Mouse (Mus musculus): ENCODE measurements at regions not wholly inside any gene's neighbourhood (a gene's known extent, or its start where the extent isn't known, plus 50 kb on each side); places are given as distances from the start of the nearest gene placed in this dataset.

GRCm38 (mm10) chrX:99287988-99288387 is 152.1 kb downstream of the Efnb1 start:
- 80% methylated on average over 4 of the region's 4 CpGs for WGBS
- Histone ChIP-seq H3K4me3 (replicated peaks; ENCODE audit: low read length) (no peak overlapping the region), H3K36me3 (ENCODE audit: control insufficient read depth, insufficient read depth) (no peaks in the 10 kb centered on the region), H3K9me3 (ENCODE audit: control insufficient read depth, low read length) (no peaks in the 10 kb centered on the region), H3K4me2 (ENCODE audit: low read length) (no peak overlapping the region), H3K27ac (ENCODE audit: low read length) (no peak overlapping the region), H3K9ac (replicated peaks; ENCODE audit: low read depth, low read length) (no peak overlapping the region), H3K27me3 (replicated peaks; ENCODE audit: control insufficient read depth, insufficient read depth, low read length) (peaks cover 2% of the 10 kb centered on the region; the same call in 1 of the 2 replicates), H3K4me1 (replicated peaks; ENCODE audit: control insufficient read depth, insufficient read depth, low read length) (peaks cover 4% of the 10 kb centered on the region; the same call in 1 of the 2 replicates)
- ATAC-seq: no peak

DNA sequence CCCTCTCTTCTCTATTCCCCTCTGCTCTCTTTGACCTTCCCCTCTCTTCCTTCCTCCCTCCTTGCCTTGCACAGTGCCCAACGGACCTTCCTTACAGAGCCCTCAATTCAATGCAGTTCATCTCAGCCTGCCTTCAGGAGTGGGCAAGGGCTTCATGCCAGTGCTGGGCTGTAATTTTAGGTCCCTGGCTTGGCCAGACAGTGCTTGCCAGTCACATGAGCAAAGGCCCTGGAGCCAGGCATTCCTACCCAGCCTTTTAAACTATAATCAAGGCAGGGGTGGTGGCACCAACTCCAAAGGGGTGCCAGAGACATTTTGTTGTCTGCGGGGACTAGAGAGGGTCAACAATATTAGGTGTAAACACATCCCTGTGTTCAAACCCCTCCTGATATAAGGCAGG is 150.9 kb downstream of the Efnb1 start:
- Histone ChIP-seq H3K4me3 (replicated peaks; ENCODE audit: low read length) (no peak overlapping the region), H3K27me3 (replicated peaks; ENCODE audit: control insufficient read depth, insufficient read depth, low read length) (no peaks in the 10 kb centered on the region; the same call in 1 of the 2 replicates), H3K9me3 (ENCODE audit: control insufficient read depth, low read length) (no peaks in the 10 kb centered on the region), H3K27ac (ENCODE audit: low read length) (no peak overlapping the region), H3K4me2 (ENCODE audit: low read length) (no peak overlapping the region), H3K36me3 (ENCODE audit: control insufficient read depth, insufficient read depth) (no peaks in the 10 kb centered on the region), H3K9ac (replicated peaks; ENCODE audit: low read depth, low read length) (no peak overlapping the region), H3K4me1 (replicated peaks; ENCODE audit: control insufficient read depth, insufficient read depth, low read length) (peaks cover 4% of the 10 kb centered on the region; the same call in 1 of the 2 replicates)
- ATAC-seq: no peak
- 57% methylated on average over 2 of the region's 2 CpGs for WGBS

DNA sequence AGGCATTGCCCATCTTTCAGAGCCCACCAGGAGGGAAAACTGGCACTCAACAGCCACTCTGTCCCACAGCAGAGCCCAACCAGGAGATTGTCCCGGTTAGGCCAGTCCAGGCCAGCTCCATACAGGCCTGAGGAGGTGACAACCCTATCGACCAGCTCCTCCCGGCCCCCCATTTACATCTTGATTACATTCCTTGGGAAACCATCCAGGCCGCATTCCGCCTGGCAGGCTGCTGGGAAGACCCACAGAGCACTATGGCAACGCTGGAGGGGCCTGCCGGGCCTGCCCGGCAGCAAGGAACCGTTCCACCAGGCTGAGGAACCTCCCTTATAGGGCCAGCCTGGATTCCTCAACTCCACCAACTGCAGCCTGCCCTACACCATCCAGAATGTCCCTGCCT is 149.7 kb downstream of the Efnb1 start:
- no peak overlapping the region for H3K9ac ChIP-seq (replicated peaks; ENCODE audit: low read depth, low read length)
- H3K4me3 ChIP-seq (replicated peaks; ENCODE audit: low read length): no peak overlapping the region
- H3K27ac ChIP-seq (ENCODE audit: low read length): no peak overlapping the region
- WGBS: 15% methylated on average over 9 of the region's 9 CpGs
- no peak overlapping the region for H3K4me2 ChIP-seq (ENCODE audit: low read length)
- peaks cover 4% of the 10 kb centered on the region; the same call in 1 of the 2 replicates for H3K4me1 ChIP-seq (replicated peaks; ENCODE audit: control insufficient read depth, insufficient read depth, low read length)
- no peaks in the 10 kb centered on the region for H3K36me3 ChIP-seq (ENCODE audit: control insufficient read depth, insufficient read depth)
- no peaks in the 10 kb centered on the region for H3K9me3 ChIP-seq (ENCODE audit: control insufficient read depth, low read length)
- H3K27me3 ChIP-seq (replicated peaks; ENCODE audit: control insufficient read depth, insufficient read depth, low read length): no peaks in the 10 kb centered on the region; the same call in 1 of the 2 replicates
- peak; percentile 91 for ATAC-seq

DNA sequence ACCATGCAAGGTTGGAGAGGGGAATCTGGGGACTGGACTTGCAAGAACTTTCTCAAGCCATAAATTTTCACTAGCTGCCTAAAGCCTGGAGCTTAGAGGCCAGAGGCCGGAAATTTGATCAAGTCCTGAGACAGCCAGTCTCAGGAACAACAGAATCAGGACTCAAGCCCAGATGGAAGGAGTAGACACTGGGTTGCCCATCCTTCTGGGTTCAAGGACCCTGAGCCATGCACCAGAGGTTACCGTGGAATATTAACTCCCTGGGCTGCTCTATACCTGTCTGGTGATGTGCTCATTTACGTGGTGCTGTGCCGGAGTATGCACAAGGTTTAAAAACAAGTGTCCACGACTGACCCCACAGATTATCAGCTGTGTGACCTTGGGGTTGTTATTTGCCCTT is 145.1 kb downstream of the Efnb1 start:
- no peak overlapping the region for H3K4me3 ChIP-seq (replicated peaks; ENCODE audit: low read length)
- no peak for ATAC-seq
- WGBS: 76% methylated on average over 5 of the region's 5 CpGs
- no peaks in the 10 kb centered on the region for H3K9me3 ChIP-seq (ENCODE audit: control insufficient read depth, low read length)
- no peak overlapping the region for H3K9ac ChIP-seq (replicated peaks; ENCODE audit: low read depth, low read length)
- no peaks in the 10 kb centered on the region for H3K27me3 ChIP-seq (replicated peaks; ENCODE audit: control insufficient read depth, insufficient read depth, low read length)
- H3K4me2 ChIP-seq (ENCODE audit: low read length): no peak overlapping the region
- peaks cover 4% of the 10 kb centered on the region; the same call in 1 of the 2 replicates for H3K4me1 ChIP-seq (replicated peaks; ENCODE audit: control insufficient read depth, insufficient read depth, low read length)
- H3K27ac ChIP-seq (ENCODE audit: low read length): no peak overlapping the region
- H3K36me3 ChIP-seq (ENCODE audit: control insufficient read depth, insufficient read depth): no peaks in the 10 kb centered on the region

DNA sequence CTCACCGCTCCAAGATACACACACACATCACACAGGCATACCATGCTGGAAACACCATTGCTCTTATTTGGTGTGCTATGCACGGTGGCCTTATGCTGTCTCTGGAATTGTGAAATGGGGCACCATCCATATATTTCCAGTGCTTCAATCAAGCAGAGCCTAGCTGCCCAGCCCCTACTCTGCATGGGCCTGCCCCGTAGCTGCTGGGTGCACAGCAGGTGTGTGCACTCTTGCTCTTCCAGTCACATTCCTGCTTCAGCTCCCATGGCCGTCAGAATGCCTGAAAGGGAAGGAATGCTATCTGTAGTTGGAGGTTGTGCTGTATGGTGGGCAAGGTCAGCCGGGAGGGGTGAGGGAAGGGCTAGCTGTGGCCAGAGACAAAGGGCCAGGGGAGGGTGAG is 144.6 kb downstream of the Efnb1 start:
- Histone ChIP-seq H3K9me3 (ENCODE audit: control insufficient read depth, low read length) (no peaks in the 10 kb centered on the region), H3K4me3 (replicated peaks; ENCODE audit: low read length) (no peak overlapping the region), H3K27me3 (replicated peaks; ENCODE audit: control insufficient read depth, insufficient read depth, low read length) (no peaks in the 10 kb centered on the region), H3K9ac (replicated peaks; ENCODE audit: low read depth, low read length) (no peak overlapping the region), H3K4me2 (ENCODE audit: low read length) (no peak overlapping the region), H3K27ac (ENCODE audit: low read length) (no peak overlapping the region), H3K36me3 (ENCODE audit: control insufficient read depth, insufficient read depth) (no peaks in the 10 kb centered on the region), H3K4me1 (replicated peaks; ENCODE audit: control insufficient read depth, insufficient read depth, low read length) (no peaks in the 10 kb centered on the region; the same call in 1 of the 2 replicates)
- WGBS: 61% methylated on average over 5 of the region's 5 CpGs
- ATAC-seq: no peak

DNA sequence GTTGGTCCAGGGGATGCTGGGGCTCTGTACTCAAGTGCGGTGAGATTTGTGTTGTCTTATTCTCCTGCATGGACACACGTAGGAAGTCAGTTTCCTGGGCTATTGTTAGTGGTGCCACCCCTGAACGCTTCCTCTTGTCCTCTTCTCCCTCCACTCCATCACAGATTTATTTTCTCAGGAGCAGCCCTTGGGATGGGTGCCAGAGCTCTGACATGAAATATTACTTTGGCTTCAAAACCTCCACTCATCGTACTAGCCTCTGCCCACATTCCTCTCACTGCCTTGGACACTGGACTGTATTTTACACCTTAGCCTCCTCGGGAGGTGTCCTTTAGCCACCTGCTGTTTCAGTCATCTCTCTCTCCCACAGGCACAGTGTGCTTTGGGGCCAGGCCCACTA is 139.6 kb downstream of the Efnb1 start:
- Histone ChIP-seq H3K27ac (ENCODE audit: low read length) (no peak overlapping the region), H3K27me3 (replicated peaks; ENCODE audit: control insufficient read depth, insufficient read depth, low read length) (no peaks in the 10 kb centered on the region), H3K9me3 (ENCODE audit: control insufficient read depth, low read length) (no peaks in the 10 kb centered on the region), H3K4me1 (replicated peaks; ENCODE audit: control insufficient read depth, insufficient read depth, low read length) (no peaks in the 10 kb centered on the region), H3K9ac (replicated peaks; ENCODE audit: low read depth, low read length) (no peak overlapping the region), H3K36me3 (ENCODE audit: control insufficient read depth, insufficient read depth) (no peaks in the 10 kb centered on the region), H3K4me2 (ENCODE audit: low read length) (no peak overlapping the region), H3K4me3 (replicated peaks; ENCODE audit: low read length) (no peak overlapping the region)
- WGBS: 93% methylated on average over 5 of the region's 5 CpGs
- ATAC-seq: no peak

DNA sequence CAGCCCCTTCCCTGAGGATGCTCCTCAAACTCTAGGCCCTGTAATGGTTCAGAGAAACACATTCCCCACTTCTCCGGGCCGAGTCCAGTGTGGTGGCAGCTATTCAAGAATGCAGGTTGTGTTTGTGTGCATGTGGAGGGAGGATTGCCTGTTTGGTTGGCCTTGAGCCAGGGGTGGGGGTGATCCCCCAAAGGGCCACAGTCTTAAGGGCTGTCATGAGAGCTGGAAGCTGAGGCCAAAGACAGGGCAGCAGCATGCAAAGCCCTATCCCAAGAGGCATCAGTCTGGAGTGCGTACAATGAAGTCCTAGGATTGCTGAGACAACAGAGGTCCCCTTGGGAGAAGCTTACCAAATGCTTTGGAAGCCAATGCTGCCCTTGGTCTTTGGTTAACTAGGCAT is 136.0 kb downstream of the Efnb1 start:
- Histone ChIP-seq H3K27me3 (replicated peaks; ENCODE audit: control insufficient read depth, insufficient read depth, low read length) (no peaks in the 10 kb centered on the region), H3K4me2 (ENCODE audit: low read length) (no peak overlapping the region), H3K36me3 (ENCODE audit: control insufficient read depth, insufficient read depth) (no peaks in the 10 kb centered on the region), H3K4me3 (replicated peaks; ENCODE audit: low read length) (no peak overlapping the region), H3K9me3 (ENCODE audit: control insufficient read depth, low read length) (no peaks in the 10 kb centered on the region), H3K9ac (replicated peaks; ENCODE audit: low read depth, low read length) (no peak overlapping the region), H3K4me1 (replicated peaks; ENCODE audit: control insufficient read depth, insufficient read depth, low read length) (no peaks in the 10 kb centered on the region), H3K27ac (ENCODE audit: low read length) (no peak overlapping the region)
- no peak for ATAC-seq
- 63% methylated on average over 3 of the region's 3 CpGs for WGBS

GRCm38 (mm10) chrX:99249038-99249607 is 113.2 kb downstream of the Efnb1 start:
- Histone ChIP-seq H3K27me3 (replicated peaks; ENCODE audit: control insufficient read depth, insufficient read depth, low read length) (no peaks in the 10 kb centered on the region; the same call in 1 of the 2 replicates), H3K4me3 (replicated peaks; ENCODE audit: low read length) (no peak overlapping the region), H3K9me3 (ENCODE audit: control insufficient read depth, low read length) (no peaks in the 10 kb centered on the region), H3K4me1 (replicated peaks; ENCODE audit: control insufficient read depth, insufficient read depth, low read length) (no peaks in the 10 kb centered on the region), H3K9ac (replicated peaks; ENCODE audit: low read depth, low read length) (no peak overlapping the region), H3K27ac (ENCODE audit: low read length) (no peak overlapping the region), H3K4me2 (ENCODE audit: low read length) (no peak overlapping the region), H3K36me3 (ENCODE audit: control insufficient read depth, insufficient read depth) (no peaks in the 10 kb centered on the region)
- peak; percentile 78 for ATAC-seq
- 48% methylated on average over 5 of the region's 5 CpGs for WGBS

DNA sequence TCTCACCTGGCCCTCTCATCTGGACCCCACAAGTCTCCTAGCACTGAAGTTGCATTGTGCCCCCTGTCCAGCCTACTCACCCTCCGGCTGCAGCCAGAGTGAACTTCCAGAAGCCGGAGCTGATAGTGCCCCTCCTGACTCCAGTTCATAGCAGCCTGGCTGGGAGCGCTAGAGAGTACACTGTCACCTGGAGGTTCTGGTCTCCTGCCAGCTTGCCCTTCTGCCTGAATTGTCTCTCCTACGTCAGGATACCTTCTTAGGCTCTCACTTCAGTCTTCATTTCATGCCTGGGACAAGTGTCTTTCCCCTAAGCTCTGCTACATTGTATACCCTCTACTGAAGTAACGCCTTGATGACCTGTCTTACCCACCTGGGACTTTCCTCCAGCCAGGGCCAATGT is 112.3 kb downstream of the Efnb1 start:
- Histone ChIP-seq H3K4me1 (replicated peaks; ENCODE audit: control insufficient read depth, insufficient read depth, low read length) (no peaks in the 10 kb centered on the region), H3K27me3 (replicated peaks; ENCODE audit: control insufficient read depth, insufficient read depth, low read length) (no peaks in the 10 kb centered on the region; the same call in 1 of the 2 replicates), H3K4me3 (replicated peaks; ENCODE audit: low read length) (no peak overlapping the region), H3K27ac (ENCODE audit: low read length) (no peak overlapping the region), H3K9ac (replicated peaks; ENCODE audit: low read depth, low read length) (no peak overlapping the region), H3K9me3 (ENCODE audit: control insufficient read depth, low read length) (no peaks in the 10 kb centered on the region), H3K4me2 (ENCODE audit: low read length) (no peak overlapping the region), H3K36me3 (ENCODE audit: control insufficient read depth, insufficient read depth) (no peaks in the 10 kb centered on the region)
- no peak for ATAC-seq
- 80% methylated on average over 5 of the region's 5 CpGs for WGBS

DNA sequence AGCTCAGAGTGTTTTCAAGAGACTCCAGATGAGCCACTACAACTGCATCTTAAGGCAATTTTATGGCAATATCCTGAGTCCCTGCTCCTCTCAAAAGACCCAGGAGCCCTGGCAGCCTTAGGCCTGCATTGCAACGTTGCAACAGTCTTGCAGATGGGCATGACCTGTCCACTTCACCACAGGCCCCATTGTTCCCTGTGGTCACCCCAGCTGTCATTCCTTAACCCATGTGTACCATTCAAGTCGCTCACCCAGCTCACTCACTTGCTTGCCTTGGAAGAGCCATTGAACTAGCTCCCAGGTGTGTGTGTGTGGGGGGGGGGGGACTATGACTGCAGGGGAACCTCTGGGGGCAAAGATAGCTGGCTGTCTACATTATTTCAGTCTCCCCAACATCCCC is 110.8 kb downstream of the Efnb1 start:
- H3K36me3 ChIP-seq (ENCODE audit: control insufficient read depth, insufficient read depth): no peaks in the 10 kb centered on the region
- no peak overlapping the region for H3K27ac ChIP-seq (ENCODE audit: low read length)
- no peaks in the 10 kb centered on the region for H3K4me1 ChIP-seq (replicated peaks; ENCODE audit: control insufficient read depth, insufficient read depth, low read length)
- H3K9ac ChIP-seq (replicated peaks; ENCODE audit: low read depth, low read length): no peak overlapping the region
- H3K4me3 ChIP-seq (replicated peaks; ENCODE audit: low read length): no peak overlapping the region
- 40% methylated on average over 2 of the region's 2 CpGs for WGBS
- no peaks in the 10 kb centered on the region; the same call in none of the 2 replicates for H3K27me3 ChIP-seq (replicated peaks; ENCODE audit: control insufficient read depth, insufficient read depth, low read length)
- no peak overlapping the region for H3K4me2 ChIP-seq (ENCODE audit: low read length)
- no peak for ATAC-seq
- no peaks in the 10 kb centered on the region for H3K9me3 ChIP-seq (ENCODE audit: control insufficient read depth, low read length)

Data from forebrain, embryonic 16.5 days (tissue).